Mouse (Mus musculus): ENCODE results near the gene Dhdds.

Dhdds gene

DNA sequence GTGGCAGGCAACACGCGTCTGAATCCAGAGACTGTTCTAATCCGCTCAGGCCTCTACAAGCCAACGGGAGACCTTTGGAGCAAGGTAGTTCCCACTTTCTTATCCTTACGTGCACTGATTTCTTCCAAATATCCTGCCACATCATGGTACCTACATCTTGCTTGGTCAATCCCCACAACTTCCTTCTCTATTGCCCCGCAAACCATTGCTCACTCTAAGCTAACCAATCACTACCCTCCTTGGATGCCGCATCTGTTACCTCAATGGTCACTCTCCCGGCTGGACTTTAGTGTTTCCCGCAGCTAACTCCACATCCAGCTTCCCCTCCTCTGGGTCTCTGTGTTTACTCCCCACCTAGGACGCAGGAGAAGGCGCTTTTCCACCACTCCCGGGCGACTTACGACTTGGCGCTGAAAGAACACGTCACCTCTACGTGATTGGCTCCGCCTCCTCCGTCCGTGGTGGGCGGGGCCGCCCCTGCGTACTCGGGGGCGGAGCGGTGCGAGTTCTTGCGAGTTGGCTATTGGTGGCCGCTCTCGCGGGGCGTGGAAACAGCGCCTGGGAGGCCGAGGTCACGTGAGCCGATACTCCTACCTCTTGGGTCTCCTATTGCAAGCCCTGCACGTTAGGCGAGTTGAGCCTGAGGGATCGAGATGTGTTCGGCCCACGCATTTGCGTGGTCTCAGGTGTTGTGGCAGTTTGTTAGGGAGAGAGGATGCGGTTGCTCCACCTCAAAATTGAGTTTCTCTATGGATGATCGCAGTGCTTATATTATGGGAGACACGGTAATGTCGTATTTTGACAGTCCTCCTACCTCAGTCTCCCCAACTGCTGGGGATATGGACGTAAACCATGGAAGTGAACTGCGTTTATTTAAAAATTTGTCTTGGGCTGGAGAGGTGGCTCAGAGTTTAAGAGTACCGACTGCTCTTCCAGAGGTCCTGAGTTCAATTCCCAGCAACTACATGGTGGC is at the start of gene Dhdds:
Dhdds (minus strand) TSS at position 453 of the 973 bp plus-strand sequence.
- peak; percentile 99 for DNase-seq (ENCODE audit: low read depth)

DNA sequence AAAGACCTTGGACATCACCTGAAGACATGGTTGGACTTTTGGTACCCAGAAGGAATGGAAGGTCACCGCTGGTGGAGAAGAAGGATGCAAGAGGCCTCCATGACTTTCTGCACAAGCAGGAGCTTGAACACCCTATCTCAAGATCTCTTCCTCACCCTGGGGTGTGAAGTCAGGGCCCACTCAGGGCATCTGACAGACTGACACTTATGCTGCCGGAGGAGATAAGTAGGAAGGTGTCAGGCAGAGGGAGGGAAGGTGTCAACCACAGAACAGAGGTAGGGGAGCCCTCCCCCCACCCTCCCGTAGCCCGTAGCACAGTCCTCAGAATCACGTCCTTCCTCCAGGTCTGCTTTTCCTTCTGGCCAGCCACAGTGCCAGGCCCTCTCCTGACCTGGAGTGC is 46.9 kb upstream of the Dhdds start:
- peak; percentile 67 for DNase-seq (ENCODE audit: low read depth)

DNA sequence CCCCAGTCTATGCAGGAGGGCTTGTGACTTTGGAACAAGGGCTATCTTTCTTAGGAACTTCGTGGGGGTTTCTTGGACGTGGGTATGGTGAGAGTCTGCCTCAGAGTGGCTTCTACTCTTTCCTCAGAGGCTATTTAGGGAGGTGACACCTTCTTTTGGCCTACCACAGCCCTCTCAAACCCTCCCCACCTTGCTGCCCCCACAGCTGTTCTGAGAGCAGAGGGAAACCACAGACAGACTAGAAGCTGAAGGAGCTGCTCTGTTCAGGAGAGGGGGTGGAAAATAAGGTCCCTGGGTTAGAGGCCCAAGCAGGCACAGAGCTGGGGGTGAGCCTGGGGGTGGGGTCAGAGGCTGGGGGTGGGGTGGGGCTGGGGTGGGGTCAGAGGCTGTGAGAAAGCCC is 42.3 kb upstream of the Dhdds start:
- peak; percentile 66 for DNase-seq (ENCODE audit: low read depth)

DNA sequence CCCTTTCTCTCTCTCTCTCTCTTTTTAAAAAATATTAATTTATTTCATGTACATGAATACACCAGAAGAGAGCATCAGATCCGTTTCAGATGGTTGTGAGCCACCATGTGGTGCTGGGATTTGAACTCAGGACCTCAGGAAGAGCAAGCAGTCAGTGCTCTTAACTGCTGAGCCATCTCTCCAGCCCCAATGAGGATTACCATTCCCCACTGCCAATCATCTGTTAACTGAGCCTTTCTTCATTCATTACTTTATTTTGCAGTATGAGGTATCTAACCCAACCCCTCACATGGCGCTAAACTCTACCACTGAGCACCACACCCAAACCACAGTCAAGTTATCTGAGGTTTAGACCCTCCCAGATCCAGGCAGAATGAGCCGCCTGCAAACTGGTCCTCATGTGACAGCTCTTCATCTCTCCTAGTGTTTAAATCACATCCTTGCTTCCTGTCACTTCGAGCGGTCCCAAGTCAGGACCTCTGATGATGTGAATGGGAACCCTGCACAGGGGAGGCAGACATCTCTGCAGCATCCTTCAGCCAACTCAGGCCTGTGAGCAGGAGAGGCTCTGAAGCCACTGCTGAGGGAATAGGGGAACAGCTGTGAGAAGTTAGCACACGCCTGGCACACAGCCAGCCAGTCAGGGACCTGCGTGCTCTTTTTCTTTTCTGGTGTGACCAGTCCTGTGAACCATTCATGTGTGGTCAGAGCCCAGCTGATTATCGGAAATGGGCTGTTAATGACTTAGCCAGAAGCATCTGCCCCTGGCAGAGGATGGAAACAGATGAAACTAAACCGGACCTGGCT is 40.8 kb upstream of the Dhdds start:
- DNase-seq (ENCODE audit: low read depth), result peak; percentile 76

DNA sequence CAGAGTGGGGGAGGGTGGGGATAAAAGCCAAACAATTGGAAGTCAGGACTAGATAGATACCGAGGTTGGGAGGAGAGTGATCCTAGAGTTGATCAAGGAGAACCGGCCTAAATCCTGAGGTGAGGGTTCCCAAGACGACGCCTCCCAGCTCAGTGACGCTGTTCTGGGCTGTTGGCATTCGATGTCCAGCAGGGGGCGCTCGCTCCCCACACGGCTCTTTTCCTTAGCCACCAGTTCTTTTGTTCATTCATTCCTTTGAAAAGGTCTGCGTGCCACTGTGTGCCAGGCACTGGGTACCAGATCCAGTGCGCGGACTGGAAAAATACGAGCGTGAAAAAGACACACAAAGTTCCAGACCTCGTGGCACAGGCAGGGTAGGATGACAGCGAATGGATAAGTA is 35.2 kb upstream of the Dhdds start:
- DNase-seq (ENCODE audit: low read depth), result peak; percentile 92

DNA sequence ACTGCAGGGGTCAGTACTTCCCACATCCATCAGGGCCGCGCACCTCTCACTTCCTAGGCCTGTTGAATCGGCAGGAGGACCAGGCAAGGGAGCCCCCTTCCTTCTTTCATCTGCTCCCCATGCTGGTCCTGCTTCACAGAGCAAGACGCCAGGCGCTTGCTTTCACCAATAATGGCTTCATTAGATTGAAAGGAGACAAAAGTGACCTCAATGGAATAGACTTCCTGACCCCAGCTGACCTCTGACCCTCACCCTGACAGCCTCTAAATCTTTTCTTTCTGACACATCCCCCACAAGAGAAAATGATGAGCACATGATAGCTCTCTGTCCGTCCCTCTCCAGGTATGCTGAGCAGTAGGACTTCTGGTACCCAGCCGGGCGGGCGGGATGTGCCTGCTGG is 25.1 kb upstream of the Dhdds start:
- no peak for DNase-seq (ENCODE audit: low read depth)

DNA sequence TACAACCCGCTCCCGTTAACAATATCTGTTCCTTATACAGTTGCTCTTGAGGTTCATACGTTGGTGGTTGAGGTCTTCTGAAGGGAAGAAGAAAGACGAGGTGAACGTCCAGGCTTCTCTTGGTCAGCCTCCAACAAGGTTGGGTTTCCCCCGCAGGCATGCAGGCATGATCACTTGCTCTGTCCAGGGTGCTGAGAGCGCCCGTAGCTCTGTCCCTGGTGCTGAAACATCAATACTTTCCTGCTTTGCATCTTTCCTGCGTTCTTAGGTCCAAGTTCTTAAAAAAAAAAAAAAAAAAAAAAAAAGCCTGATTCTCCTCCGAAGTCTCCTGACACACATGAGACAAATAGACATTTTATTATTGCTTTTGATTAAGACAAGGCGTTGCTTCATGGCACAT is 19.9 kb upstream of the Dhdds start:
- DNase-seq (ENCODE audit: low read depth), result peak; percentile 85

DNA sequence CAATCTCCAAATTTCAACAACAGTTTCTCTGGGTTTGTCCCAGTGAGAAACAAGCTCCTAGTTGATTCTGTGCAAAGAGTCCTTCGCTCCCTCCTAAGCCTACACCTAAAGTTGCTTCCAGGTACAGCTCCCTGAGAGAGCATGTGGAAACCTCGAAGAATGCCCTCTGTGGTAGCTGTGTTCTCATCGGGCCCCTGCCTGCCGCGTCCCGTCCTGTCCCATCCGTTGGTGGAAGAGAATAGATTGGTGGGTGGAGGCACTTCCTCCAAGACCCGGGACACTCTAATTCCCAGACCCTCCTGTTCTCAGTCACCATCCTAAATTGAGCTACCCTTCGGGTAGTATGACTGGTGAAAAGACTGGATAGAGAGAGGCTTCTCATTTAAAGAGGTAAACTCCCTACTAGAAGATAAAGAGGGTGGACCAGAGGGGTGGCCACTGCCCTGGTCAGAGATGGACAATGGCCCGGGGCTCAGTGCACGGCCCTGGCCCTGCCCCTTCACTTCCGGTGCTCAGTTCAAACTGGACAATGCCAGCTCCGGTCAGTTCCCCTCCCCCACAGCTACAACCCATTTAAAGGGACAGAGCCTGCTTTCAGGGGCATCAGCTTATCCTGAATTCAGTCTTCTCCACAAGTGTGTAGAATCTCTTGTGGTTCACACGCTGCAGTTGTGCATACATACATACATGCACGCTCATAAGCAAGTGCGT is 19.1 kb upstream of the Dhdds start:
- DNase-seq (ENCODE audit: low read depth), result no peak

DNA sequence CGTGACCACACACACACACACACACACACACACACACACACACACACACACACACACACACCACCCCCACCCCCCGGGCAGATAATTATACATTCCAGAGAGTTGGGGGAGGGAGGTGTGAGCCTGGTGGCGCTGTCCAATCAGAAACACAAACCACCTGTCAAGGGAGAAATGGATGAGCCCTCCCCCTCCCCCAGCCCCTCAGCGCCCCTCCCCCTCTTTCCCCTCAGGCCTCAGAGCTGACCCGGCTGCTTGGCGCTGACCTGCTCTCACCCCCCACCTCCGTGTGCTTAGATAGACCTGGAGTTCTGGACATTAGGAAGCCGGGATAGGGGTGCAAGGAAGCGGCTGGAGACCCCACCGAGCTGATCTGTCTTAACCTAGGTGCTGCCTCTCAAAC is 18.5 kb upstream of the Dhdds start:
- no peak for DNase-seq (ENCODE audit: low read depth)

DNA sequence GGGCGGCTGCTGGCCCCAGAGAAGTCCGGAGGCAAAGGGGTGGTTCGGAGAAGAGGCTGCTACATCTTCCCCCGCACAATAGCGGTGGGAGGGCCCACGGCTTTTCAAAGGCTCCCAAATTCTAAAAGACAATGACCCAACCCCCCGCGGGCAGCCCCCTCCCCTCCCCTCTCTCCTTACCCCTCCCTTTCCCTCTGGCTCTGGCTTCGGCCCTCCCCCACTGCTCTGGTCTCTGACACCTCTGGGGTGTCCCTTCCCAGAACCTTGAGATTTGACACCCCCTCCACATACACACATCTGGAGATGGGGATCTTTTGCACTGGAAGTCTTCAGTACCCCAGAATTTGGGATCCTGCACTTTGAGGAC is 18.0 kb upstream of the Dhdds start, which contains the start of gene Lin28a:
Lin28a (minus strand) TSS at position 63 of the 367 bp plus-strand sequence.
- DNase-seq (ENCODE audit: low read depth), result no peak

DNA sequence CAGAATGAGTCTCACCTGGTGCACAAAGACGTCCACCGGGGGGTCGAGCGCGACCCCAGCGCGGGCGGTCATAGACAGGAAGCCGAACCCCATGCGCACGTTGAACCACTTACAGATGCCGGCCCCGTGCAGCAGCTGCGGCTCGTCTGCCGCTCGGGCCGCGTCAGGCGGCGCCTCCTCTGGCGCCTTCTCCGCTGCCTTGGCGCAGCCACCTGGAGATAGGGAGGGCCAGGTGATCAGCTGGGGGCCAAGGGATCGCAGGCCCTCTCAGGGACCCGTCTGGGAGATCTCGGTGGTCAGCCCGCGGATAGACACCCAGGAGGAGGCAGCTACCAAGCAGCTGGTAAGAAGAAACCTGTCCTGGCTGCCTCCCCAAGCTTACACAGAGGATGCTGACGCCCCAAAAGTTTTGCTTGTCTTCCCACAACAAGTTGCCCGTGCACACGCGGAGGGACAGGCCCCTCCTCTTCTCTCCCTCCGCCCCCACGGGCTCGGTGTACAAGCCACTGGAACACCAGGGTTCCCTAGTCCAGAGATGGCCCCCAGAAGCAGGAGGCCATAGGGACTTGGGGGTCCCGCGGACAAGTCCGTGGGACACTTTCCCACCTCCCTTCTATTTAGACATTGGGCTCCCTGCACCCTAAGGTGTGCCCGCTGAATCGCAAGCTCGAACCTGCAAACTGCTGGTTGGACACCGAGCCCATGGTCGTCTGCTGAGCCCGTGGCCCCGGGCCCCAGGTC is 17.5 kb upstream of the Dhdds start:
- DNase-seq (ENCODE audit: low read depth), result no peak

DNA sequence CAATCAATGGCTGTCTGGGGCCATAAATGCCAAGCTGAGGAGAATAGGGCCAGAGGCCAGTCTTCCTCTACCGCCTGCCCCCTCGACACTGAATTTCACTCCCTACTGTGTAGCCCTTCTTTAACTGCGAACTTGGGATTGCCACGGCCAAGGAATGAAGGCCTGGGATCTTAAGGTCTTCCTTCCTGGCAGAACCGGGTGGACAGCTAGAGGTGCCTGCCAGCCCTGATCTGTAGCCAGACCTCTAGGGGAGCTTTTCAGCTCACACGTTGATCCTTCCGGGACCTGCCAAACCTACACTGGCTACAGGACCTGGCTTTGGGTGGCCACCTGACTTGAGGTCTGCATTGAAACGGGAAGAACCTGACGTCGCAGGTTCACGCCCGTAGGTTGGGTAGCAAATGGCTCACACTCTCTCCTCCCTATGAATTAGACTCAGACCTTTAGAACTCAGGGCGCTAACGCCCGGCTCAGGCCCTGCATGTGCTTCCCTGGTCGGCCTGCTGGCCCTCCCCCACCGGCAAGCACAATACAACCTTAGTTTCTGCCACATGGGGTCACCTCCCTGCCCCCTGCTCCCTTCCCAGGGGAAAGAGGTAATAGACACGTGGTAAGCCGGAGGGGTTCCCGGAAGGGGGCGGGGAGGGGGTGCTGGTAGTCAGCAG is 16.6 kb upstream of the Dhdds start:
- DNase-seq (ENCODE audit: low read depth), result no peak

DNA sequence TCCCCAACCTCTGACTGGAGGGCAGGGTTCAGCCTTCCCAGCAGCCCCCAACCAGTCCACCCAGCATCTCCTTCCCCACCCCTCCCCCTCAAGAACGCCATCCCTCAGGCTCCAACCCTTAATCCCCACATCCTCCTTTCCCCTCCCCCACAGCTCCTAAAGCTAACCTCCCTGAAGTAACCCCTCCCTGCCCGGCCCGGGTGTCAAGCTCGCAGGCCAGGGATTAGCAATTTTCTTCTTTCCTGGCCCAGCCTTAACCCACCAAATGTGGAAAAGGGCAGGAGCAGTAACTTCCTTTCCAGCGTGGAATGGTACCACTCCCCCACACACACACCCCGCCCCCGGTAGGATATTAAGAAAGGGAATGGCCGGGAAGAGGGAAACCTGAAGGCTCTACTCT is 16.0 kb upstream of the Dhdds start:
- no peak for DNase-seq (ENCODE audit: low read depth)

DNA sequence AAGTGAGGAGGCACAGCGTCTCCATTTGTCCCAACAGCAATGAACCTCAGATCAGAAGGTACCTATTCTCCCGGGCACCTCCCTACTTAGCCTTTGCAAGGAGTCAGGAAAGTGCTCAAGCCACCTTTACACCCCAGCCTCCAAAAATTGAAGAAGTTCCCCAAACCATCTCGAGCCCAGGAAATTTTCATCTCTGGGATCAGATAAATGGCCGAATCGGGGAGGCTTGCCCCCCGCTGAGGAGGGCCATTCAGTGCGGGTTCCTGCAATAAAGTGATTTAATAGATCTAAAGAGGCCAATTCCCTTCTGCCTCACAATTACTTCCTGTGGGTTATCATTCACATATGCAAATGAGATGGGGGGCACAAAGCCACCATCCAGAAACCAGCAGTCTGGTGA is 15.5 kb upstream of the Dhdds start:
- no peak for DNase-seq (ENCODE audit: low read depth)

DNA sequence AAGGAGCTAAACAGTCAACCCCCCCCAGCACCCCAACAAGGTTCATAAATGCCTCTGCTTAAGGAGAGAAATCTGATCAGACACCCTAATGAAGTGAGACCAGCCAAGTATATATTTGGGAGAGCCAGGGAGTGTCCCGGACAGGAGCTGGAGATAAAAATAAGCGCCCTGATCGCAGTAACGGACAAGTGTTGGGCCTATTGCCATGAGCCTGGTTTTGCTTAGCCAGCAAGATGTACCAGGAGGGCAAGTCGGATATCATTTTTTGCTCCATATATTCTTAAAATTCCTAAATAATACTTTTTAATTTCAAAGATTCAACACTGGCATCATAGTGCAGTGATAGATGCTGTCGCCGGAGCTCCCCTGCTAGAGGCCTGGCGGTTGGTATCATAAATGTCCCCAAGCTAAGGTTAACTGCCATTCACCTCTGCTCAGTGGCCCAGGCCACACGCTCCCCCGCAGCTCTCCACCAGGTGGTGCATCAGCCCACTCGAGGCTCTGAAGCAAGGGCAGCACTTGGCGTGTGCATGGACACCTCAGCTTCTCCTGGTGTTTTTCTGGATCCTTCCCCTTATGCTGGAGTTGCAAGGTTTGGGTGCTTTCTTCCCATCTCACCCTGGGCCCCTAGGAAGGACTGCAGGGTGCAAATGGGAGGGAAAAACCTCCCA is 12.3 kb upstream of the Dhdds start:
- peak; percentile 38 for DNase-seq (ENCODE audit: low read depth)

DNA sequence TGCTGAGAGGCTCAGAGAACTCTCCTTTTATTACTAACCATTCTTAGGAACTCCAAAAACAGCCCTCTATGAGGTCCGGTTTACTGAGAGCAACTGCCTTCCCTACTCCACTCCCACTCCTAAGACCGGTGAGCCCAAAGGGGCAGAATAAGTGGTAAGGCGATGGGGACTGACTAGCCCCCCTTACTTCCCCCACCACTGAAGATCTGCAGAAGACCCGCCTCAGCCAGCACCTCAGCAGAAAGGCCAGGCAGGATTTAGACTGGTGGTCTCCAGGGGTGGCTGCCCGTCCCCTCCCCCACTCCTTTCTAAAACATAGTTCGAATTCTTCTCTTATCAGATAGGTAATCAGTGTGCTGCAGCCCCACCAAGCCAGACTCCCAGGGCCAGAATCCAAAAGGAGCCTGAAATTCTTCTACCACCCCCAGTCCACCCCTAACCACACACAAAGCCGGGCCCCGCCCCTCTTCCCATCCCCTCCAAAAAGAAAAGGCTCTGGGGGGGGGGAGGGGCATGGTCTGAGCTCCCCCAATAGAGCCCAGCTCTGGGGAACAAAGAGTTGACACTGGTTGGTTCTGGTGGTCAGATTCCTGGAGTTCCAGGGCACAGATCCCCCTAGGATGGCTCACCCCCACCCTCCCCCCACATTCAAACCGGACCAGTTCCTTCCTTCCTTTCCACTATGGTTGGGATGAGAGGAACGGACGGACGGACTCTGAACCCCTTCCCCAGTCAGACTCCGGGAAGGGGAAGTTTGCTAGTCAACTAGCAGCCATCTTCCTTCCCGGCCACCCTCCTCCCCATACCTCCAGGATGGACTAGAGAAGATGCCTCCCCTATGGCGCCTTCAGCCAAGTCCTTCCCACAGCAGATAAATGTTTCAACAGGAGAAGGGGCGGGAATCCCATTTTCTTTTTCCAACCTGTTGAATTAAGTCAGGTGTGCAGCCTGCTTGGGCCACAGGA is 11.0 kb upstream of the Dhdds start:
- no peak for DNase-seq (ENCODE audit: low read depth)

DNA sequence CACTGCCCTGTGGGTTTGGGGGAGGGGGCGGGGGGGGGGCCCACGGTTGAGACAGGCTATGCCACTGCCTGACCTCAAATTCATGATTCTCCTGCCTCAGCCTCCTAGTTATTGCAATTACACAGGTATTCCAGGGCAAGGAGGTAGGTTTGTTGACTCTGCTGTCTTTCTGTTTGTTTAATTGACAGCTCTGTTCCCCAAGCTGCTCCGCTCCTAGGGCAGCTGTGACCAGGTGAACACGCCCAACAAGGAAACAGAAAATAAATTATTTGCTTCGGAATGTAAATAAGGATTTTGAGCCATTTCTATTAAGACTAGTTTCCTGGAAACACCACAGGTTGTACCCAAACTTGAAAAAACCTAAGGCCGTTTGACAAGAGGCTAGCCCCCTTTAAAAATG is 9.0 kb upstream of the Dhdds start:
- no peak for DNase-seq (ENCODE audit: low read depth)

DNA sequence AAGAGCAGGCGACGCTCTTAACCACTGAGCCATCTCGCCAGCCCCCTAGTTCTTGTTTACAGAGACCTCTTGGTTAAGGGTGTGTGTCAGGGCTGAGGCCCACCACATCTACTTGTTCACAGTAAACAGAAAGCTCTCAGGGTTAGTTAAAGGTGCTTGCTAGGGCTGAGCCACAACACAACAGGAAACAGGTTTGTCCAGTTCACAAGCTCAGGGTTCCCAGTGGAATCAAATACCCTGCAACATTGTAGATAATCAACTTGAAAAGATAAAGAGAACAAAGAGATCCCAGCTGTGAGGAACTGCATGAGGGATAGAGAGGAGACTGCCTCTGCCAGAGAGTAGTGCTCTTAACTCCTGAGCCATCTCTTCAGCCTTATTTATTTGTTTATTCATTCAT is 6.1 kb upstream of the Dhdds start:
- DNase-seq (ENCODE audit: low read depth), result no peak

DNA sequence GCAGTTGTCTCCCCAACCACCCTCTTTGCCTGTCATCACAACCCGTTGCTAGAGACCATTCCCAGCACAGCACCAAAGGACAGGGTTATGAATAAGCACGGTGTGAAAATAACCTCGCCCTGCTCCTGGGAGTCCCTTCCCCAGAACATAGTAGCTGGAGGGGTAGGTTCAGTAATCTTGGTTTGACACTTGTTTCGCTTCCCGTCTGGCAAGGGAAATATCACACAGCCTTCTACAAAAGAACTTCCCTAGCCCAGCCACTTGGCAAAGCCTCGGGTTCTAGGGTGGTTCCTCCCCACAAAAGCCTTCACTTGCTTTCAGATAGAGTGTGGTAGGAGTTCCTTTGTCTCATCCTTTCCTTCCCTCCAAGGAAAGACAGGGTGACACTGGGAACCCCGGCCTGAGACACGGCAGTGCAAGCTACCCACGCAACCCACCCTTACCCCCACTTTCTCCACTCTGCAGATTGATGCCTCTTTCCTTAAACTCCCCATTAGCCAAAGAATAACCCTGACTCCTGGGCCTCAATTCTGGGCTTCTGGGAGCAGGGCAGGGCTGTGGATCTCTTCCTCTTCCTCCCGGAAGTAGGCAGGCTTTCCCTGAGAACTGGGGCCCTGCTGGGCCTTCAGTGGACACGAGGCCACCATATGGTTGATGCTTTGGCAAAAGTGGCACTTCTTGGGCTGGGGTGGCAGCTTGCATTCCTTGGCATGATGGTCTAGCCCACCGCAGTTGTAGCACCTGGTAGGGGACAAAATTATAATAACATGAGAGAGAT is 5.1 kb upstream of the Dhdds start:
- no peak for DNase-seq (ENCODE audit: low read depth)
